Mouse (Mus musculus) heart, embryonic 15.5 days (tissue): ENCODE results near the gene Agrp. TPM values are rescaled to one million over a fixed set of nuclear protein-coding genes. Genes with fewer than 3 reads are reported as not detected.
A peak's percentile ranks its signal among the peaks of the same experiment; 100 is the strongest.

Experiments
- ATAC-seq: fragments of 200-750 bp; cut with Nextera tagmentation; replicated peaks from 2 replicates; pipeline ENCODE4 v1.8.0; 2017; ENCODE audit warnings: low read depth, moderate TSS enrichment; ENCODE audit not compliant: insufficient number of reproducible peaks, insufficient read depth, low FRiP score
- H3K27ac ChIP-seq: fragments of 300-500 bp; sonication (generic); 2 replicates; pipeline ENCODE4 v1.5.1; 2015; ENCODE audit warnings: mild to moderate bottlenecking, inconsistent platforms
- H3K27me3 ChIP-seq: fragments of 300-500 bp; sonication (generic); 2 replicates; pipeline ENCODE4 v1.6.1; 2015; ENCODE audit warnings: inconsistent platforms
- H3K36me3 ChIP-seq: fragments of 300-500 bp; sonication (generic); 2 replicates; pipeline ENCODE4 v1.6.1; 2015; ENCODE audit warnings: mild to moderate bottlenecking, inconsistent platforms
- H3K4me1 ChIP-seq: fragments of 300-500 bp; sonication (generic); replicated peaks from 2 replicates; pipeline ENCODE4 v1.6.1; 2015; ENCODE audit warnings: inconsistent platforms
- H3K4me2 ChIP-seq: fragments of 300-500 bp; sonication (generic); 2 replicates; pipeline ENCODE4 v1.6.1; 2015; ENCODE audit warnings: inconsistent platforms, mild to moderate bottlenecking, moderate library complexity
- H3K4me3 ChIP-seq: fragments of 300-500 bp; sonication (generic); 2 replicates; pipeline ENCODE4 v1.5.1; 2015; ENCODE audit warnings: mild to moderate bottlenecking, inconsistent platforms
- H3K9ac ChIP-seq: fragments of 300-500 bp; sonication (generic); 2 replicates; pipeline ENCODE4 v1.6.1; 2015; ENCODE audit warnings: mild to moderate bottlenecking, inconsistent platforms
- H3K9me3 ChIP-seq: fragments of 300-500 bp; sonication (generic); replicated peaks from 2 replicates; pipeline ENCODE4 v1.6.1; 2016; ENCODE audit warnings: inconsistent platforms
- WGBS: fragments of 180-500 bp; shearing (Covaris S2); methylation state at CpG from one replicate; pipeline ENCODE4 v1.1.7; 2015; ENCODE audit warnings: mixed read lengths; 5-methylcytosine and 5-hydroxymethylcytosine counted together
- polyA plus RNA-seq: library from polyadenylated mRNA; unstranded; fragments of >200 nt; fragmentation: Nextera tagmentation; extraction: Ambion mirVana; gene quantifications from 2 replicates; pipeline ENCODE4 v1.2.1, GENCODE M21; 2015

Gene Agrp
- polyA plus RNA-seq, 1 experiment from 2014 or later: 0.24 TPM

GRCm38 (mm10) chr8:105637601-105638041, 428 bp upstream of the Agrp start:
- Histone ChIP-seq H3K4me3 (peak overlapping the region; percentile 97), H3K9ac (peak overlapping the region; percentile 99), H3K27ac (peak overlapping the region; percentile 100), H3K9me3 (no peaks in the 10 kb centered on the region), H3K27me3 (no peaks in the 10 kb centered on the region), H3K36me3 (no peaks in the 10 kb centered on the region), H3K4me1 (peaks cover 30% of the 10 kb centered on the region), H3K4me2 (peak overlapping the region; percentile 83)
- ATAC-seq: no peak
- under 1% methylated on average over 11 of the region's 11 CpGs for WGBS

- H3K27me3 ChIP-seq: no peaks in the 10 kb centered on the region
- no peaks in the 10 kb centered on the region for H3K36me3 ChIP-seq
- under 1% methylated on average over 91 of the region's 126 CpGs for WGBS
- H3K9ac ChIP-seq: peak within 1 kb of the TSS; percentile 99
- H3K27ac ChIP-seq: peak within 1 kb of the TSS; percentile 100
- peak within 1 kb of the TSS; percentile 97 for H3K4me3 ChIP-seq
- ATAC-seq: peak; percentile 91
- no peaks in the 10 kb centered on the region for H3K9me3 ChIP-seq
- H3K4me2 ChIP-seq: peak within 1 kb of the TSS; percentile 83
- peaks cover 30% of the 10 kb centered on the region for H3K4me1 ChIP-seq
These were observed 903 bp downstream of the Agrp start, which contains the start of gene Ctcf for GRCm38 (mm10) chr8:105636018-105636962. Gene Ctcf, plus strand, starts transcription at chr8:105636568.

- peak overlapping the region; percentile 100 for H3K27ac ChIP-seq
- peaks cover 24% of the 10 kb centered on the region for H3K4me1 ChIP-seq
- no peaks in the 10 kb centered on the region for H3K36me3 ChIP-seq
- WGBS: 3% methylated on average over 11 of the region's 11 CpGs
- H3K9ac ChIP-seq: peak overlapping the region; percentile 67
- peak overlapping the region; percentile 83 for H3K4me2 ChIP-seq
- H3K27me3 ChIP-seq: no peaks in the 10 kb centered on the region
- ATAC-seq: no peak
- H3K9me3 ChIP-seq: no peaks in the 10 kb centered on the region
- peak overlapping the region; percentile 97 for H3K4me3 ChIP-seq
These were observed 1.7 kb downstream of the Agrp start for GRCm38 (mm10) chr8:105635481-105635880.

GRCm38 (mm10) chr8:105634771-105635458, 2.3 kb downstream of the Agrp start:
- H3K4me2 ChIP-seq: peak overlapping the region; percentile 83
- H3K27ac ChIP-seq: no peak overlapping the region
- ATAC-seq: no peak
- H3K36me3 ChIP-seq: no peaks in the 10 kb centered on the region
- peak overlapping the region; percentile 67; the same call in 1 of the 2 replicates for H3K9ac ChIP-seq
- H3K27me3 ChIP-seq: no peaks in the 10 kb centered on the region
- peak overlapping the region; percentile 97 for H3K4me3 ChIP-seq
- peaks cover 22% of the 10 kb centered on the region for H3K4me1 ChIP-seq
- no peaks in the 10 kb centered on the region for H3K9me3 ChIP-seq
- WGBS: 82% methylated on average over 2 of the region's 2 CpGs

- Histone ChIP-seq H3K9me3 (no peaks in the 10 kb centered on the region), H3K4me1 (0 out of 2 replicates have a peak, but pooled peaks cover 7% of the 10 kb centered on the region), H3K27me3 (no peaks in the 10 kb centered on the region), H3K4me2 (no peak overlapping the region), H3K36me3 (no peaks in the 10 kb centered on the region), H3K27ac (no peak overlapping the region), H3K9ac (no peak overlapping the region), H3K4me3 (no peak overlapping the region)
- no peak for ATAC-seq
- WGBS: 81% methylated on average over 4 of the region's 4 CpGs
These were observed 7.9 kb downstream of the Agrp start for GRCm38 (mm10) chr8:105629337-105629736.

GRCm38 (mm10) chr8:105626086-105626485, 11.1 kb downstream of the Agrp start:
- H3K9me3 ChIP-seq: no peaks in the 10 kb centered on the region
- no peaks in the 10 kb centered on the region for H3K27me3 ChIP-seq
- H3K4me1 ChIP-seq: peaks cover 25% of the 10 kb centered on the region
- H3K9ac ChIP-seq: no peak overlapping the region
- 93% methylated on average over 1 of the region's 1 CpGs for WGBS
- ATAC-seq: no peak
- H3K4me3 ChIP-seq: no peak overlapping the region
- no peak overlapping the region for H3K4me2 ChIP-seq
- H3K27ac ChIP-seq: no peak overlapping the region
- peaks cover 12% of the 10 kb centered on the region for H3K36me3 ChIP-seq

- ATAC-seq: no peak
- 52% methylated on average over 1 of the region's 1 CpGs for WGBS
These were observed 12.4 kb downstream of the Agrp start for GRCm38 (mm10) chr8:105624831-105625230.

GRCm38 (mm10) chr8:105624401-105624800, 12.8 kb downstream of the Agrp start:
- Histone ChIP-seq H3K4me2 (no peak overlapping the region), H3K4me1 (peaks cover 25% of the 10 kb centered on the region), H3K4me3 (no peak overlapping the region), H3K9me3 (no peaks in the 10 kb centered on the region), H3K27me3 (no peaks in the 10 kb centered on the region), H3K9ac (no peak overlapping the region), H3K27ac (no peak overlapping the region; the same call in 1 of the 2 replicates), H3K36me3 (peaks cover 28% of the 10 kb centered on the region)
- no peak for ATAC-seq
- 60% methylated on average over 3 of the region's 3 CpGs for WGBS

More at GRCm38 (mm10) chr8:105624831-105625230, 12.4 kb downstream of the Agrp start:
- Histone ChIP-seq H3K4me2 (no peak overlapping the region), H3K36me3 (peaks cover 24% of the 10 kb centered on the region), H3K9ac (no peak overlapping the region), H3K9me3 (no peaks in the 10 kb centered on the region), H3K27ac (no peak overlapping the region; the same call in 1 of the 2 replicates), H3K4me3 (no peak overlapping the region), H3K27me3 (no peaks in the 10 kb centered on the region), H3K4me1 (peaks cover 25% of the 10 kb centered on the region)

GRCm38 (mm10) chr8:105623679-105624245, 13.4 kb downstream of the Agrp start:
- H3K4me2 ChIP-seq: peak overlapping the region; percentile 10; the same call in 1 of the 2 replicates
- peaks cover 35% of the 10 kb centered on the region for H3K36me3 ChIP-seq
- no peaks in the 10 kb centered on the region for H3K9me3 ChIP-seq
- WGBS: 55% methylated on average over 7 of the region's 7 CpGs
- no peak overlapping the region for H3K9ac ChIP-seq
- H3K27ac ChIP-seq: peak overlapping the region; percentile 50; the same call in 1 of the 2 replicates
- H3K4me1 ChIP-seq: peaks cover 25% of the 10 kb centered on the region
- no peak for ATAC-seq
- no peak overlapping the region for H3K4me3 ChIP-seq
- no peaks in the 10 kb centered on the region for H3K27me3 ChIP-seq

GRCm38 (mm10) chr8:105623118-105623517, 14.1 kb downstream of the Agrp start:
- Histone ChIP-seq H3K36me3 (peaks cover 41% of the 10 kb centered on the region), H3K27ac (peak overlapping the region; percentile 69), H3K27me3 (no peaks in the 10 kb centered on the region), H3K4me3 (no peak overlapping the region), H3K9me3 (no peaks in the 10 kb centered on the region), H3K4me1 (peaks cover 25% of the 10 kb centered on the region), H3K4me2 (peak overlapping the region; percentile 17; the same call in 1 of the 2 replicates), H3K9ac (no peak overlapping the region)
- 36% methylated on average over 5 of the region's 5 CpGs for WGBS
- ATAC-seq: no peak; the same call in 1 of the 2 replicates
